Mouse (Mus musculus): ENCODE results near the gene Hspa12b. TPM values are rescaled to one million over a fixed set of nuclear protein-coding genes. Genes with fewer than 3 reads are reported as not detected.
A peak's percentile ranks its signal among the peaks of the same experiment; 100 is the strongest.

Gene Hspa12b
- polyA plus RNA-seq, 1 experiment from 2014 or later, result 17.2 TPM

DNA sequence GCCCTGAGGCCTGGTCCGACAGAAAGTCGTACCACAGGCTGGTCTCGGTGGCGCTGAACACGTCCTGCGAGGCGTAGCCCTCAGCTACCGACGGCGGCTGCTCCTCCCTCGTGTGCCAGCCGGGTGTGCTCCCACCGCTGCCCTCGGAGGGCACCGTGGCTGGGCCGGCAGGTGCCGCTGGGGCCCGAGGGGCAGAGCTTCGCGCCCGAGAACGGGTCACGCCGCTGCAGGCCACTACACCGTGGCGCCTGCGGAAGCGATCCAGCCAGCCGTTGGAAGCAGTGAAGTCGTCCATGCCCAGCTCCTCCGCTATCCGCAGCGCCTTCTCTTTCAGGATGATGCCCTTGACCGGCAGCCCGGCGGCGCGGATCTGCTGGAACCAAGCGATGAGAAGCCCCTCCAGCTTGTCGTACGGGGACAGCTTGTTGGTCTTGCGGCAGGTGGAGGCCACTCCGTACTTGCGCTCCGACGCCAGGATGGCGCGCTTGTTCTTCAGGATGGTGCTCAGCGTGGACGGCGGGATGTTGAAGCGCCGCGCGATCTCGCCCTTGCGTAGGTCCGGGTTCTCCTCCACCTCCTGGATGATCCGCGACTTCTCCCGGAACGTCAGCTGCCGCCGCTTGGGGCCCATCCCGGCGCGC is 52.3 kb downstream of the Hspa12b start:
- Histone ChIP-seq H3K27ac (ENCODE audit: low read length) (peak overlapping the region; percentile 91), H3K9me3 (ENCODE audit: control insufficient read depth, low read length) (no peaks in the 10 kb centered on the region), H3K27me3 (ENCODE audit: control insufficient read depth, insufficient read depth, low read depth, low read length) (no peaks in the 10 kb centered on the region), H3K36me3 (ENCODE audit: control insufficient read depth, insufficient read depth, low read length) (peaks cover 4% of the 10 kb centered on the region), H3K4me1 (replicated peaks; ENCODE audit: control insufficient read depth, insufficient read depth, low read length) (peaks cover 40% of the 10 kb centered on the region), H3K4me2 (ENCODE audit: low read depth, low read length) (peak overlapping the region; percentile 86), H3K9ac (ENCODE audit: low read length) (peak overlapping the region; percentile 94), H3K4me3 (ENCODE audit: low read length) (peak overlapping the region; percentile 90)
- under 1% methylated on average over 66 of the region's 67 CpGs for WGBS
- ATAC-seq (ENCODE audit: low read depth), result peak; percentile 58

DNA sequence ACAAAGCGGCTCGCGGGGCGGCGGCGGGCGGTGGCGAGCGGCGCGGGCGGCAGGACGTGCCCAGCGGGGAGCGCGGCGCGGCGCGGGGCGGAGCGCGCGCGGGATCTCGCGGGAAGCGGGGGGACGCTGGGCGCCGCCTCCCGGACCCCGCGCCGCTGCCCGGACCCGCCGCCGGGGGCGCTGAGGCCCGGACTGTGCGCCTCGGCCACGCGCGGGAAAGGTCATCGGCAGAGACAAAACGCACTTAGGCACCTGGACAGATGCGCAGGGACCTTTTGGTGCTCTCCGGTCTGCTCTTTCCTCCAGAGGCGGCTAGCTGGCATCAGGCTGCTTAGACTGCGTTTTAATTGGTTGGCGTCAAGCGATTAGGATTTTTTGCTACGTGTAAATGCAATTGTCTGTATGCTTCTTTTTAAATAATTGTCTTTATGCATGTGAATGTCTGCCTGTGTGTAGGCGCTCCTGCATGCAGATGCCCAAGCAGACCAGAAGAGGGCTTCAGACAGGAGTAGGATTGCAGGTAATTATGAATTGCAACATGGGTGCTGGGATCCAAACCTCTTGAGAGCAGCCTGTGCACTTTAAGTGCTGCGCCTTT is 53.0 kb downstream of the Hspa12b start, which contains the start of gene Cenpb:
Gene Cenpb, minus strand, starts transcription at position 78 of the 598 bp plus-strand sequence.
- ATAC-seq (ENCODE audit: low read depth), result peak; percentile 89
- Histone ChIP-seq H3K36me3 (ENCODE audit: control insufficient read depth, insufficient read depth, low read length) (peaks cover 4% of the 10 kb centered on the region), H3K27me3 (ENCODE audit: control insufficient read depth, insufficient read depth, low read depth, low read length) (no peaks in the 10 kb centered on the region; the same call in 1 of the 2 replicates), H3K4me2 (ENCODE audit: low read depth, low read length) (peak within 1 kb of the TSS; percentile 86), H3K4me3 (ENCODE audit: low read length) (peak within 1 kb of the TSS; percentile 90), H3K27ac (ENCODE audit: low read length) (peak within 1 kb of the TSS; percentile 91), H3K9me3 (ENCODE audit: control insufficient read depth, low read length) (no peaks in the 10 kb centered on the region), H3K4me1 (replicated peaks; ENCODE audit: control insufficient read depth, insufficient read depth, low read length) (peaks cover 34% of the 10 kb centered on the region), H3K9ac (ENCODE audit: low read length) (peak within 1 kb of the TSS; percentile 94)
- WGBS, result 2% methylated on average over 54 of the region's 57 CpGs

DNA sequence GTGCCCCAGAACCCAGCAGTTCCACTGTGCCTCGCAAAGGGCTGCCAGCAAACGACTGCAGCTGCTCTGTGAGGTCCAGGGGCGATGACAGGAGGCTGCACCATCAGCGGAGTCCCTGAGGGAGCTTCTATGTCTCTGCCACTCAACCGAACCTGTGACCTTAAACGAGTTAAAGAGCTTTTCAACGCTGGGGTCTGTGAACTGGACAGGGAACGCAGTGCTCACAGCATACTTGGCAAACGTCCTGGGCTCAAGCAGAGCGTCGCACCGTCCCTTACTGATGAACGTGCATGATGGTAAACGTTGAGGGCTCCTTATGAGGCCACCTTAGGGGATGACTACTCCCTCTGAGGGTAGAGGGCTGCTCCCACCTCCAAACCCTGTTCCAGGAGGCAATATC is 59.3 kb downstream of the Hspa12b start:
- peak overlapping the region; percentile 87 for H3K9ac ChIP-seq (ENCODE audit: low read length)
- ATAC-seq (ENCODE audit: low read depth), result no peak
- H3K4me3 ChIP-seq (ENCODE audit: low read length), result peak overlapping the region; percentile 78
- H3K4me2 ChIP-seq (ENCODE audit: low read depth, low read length), result peak overlapping the region; percentile 73
- H3K27ac ChIP-seq (ENCODE audit: low read length), result peak overlapping the region; percentile 45; the same call in 1 of the 2 replicates
- H3K36me3 ChIP-seq (ENCODE audit: control insufficient read depth, insufficient read depth, low read length), result peaks cover 1% of the 10 kb centered on the region; the same call in 1 of the 2 replicates
- WGBS, result 3% methylated on average over 14 of the region's 14 CpGs
- H3K27me3 ChIP-seq (ENCODE audit: control insufficient read depth, insufficient read depth, low read depth, low read length), result no peaks in the 10 kb centered on the region; the same call in 1 of the 2 replicates
- H3K9me3 ChIP-seq (ENCODE audit: control insufficient read depth, low read length), result no peaks in the 10 kb centered on the region
- peaks cover 24% of the 10 kb centered on the region for H3K4me1 ChIP-seq (replicated peaks; ENCODE audit: control insufficient read depth, insufficient read depth, low read length)

DNA sequence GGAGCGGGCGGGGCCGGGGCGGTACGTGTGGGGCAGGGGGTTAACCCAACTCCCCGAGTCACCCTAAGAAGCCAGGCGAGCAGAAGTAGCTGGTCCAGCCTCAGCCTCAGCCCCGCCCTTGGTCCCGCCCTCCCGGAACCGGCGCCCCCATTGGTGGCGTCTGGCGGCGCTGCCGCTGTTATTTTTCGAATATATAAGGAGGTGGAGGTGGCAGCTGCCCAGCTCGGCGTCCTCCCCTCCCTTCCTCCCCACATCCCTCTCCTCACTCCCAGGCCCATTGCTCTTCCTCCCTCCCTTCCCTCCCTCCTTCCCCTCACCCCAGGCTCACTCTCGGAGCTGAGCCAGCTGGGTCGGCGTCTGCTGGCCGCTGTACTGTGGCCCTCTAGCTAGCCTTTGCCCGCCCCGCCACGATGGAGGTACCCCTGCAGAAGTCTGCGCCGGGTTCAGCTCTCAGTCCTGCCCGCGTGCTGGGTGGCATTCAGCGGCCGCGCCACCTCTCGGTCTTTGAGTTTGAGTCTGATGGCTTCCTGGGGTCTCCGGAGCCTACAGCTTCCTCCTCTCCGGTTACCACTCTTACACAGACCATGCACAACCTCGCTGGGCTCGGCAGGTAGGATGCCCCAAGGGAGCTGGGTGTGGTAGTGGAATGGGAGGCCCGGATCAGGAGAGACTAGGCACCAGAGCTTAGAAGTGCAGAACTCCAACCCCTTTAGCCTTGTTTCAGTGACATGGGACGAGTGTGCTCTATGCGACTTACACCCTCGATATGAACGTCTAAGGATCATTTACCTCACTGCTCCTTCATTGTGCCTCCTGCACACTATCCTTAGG is 59.9 kb downstream of the Hspa12b start, which contains the start of the genes Cdc25b and Spef1:
Gene Cdc25b, plus strand, starts transcription at position 179 of the 831 bp plus-strand sequence.
Gene Spef1, minus strand, starts transcription at position 512 of the 831 bp plus-strand sequence.
- WGBS, result under 1% methylated on average over 42 of the region's 43 CpGs
- H3K4me1 ChIP-seq (replicated peaks; ENCODE audit: control insufficient read depth, insufficient read depth, low read length), result peaks cover 24% of the 10 kb centered on the region

DNA sequence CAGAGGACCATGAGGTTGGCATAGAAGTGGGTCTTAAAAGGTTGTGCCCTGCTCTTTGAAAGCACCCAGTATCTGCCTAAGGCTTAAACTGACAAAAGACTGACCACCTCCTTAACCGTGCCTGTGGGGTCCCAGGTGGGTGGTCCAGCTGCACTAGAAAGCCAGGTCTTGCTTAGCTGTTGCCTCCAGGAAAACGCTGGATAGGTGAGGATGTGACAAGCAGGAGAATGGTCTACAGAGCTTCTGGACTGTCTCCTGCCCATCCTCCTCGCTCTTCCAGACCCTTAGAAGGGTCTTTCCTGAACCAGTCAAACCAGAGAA is 60.5 kb downstream of the Hspa12b start:
- 26% methylated on average over 3 of the region's 3 CpGs for WGBS
- Histone ChIP-seq H3K27ac (ENCODE audit: low read length) (peak overlapping the region; percentile 77), H3K36me3 (ENCODE audit: control insufficient read depth, insufficient read depth, low read length) (peaks cover 9% of the 10 kb centered on the region), H3K4me3 (ENCODE audit: low read length) (peak overlapping the region; percentile 78), H3K4me1 (replicated peaks; ENCODE audit: control insufficient read depth, insufficient read depth, low read length) (peaks cover 24% of the 10 kb centered on the region), H3K4me2 (ENCODE audit: low read depth, low read length) (peak overlapping the region; percentile 73), H3K9me3 (ENCODE audit: control insufficient read depth, low read length) (no peaks in the 10 kb centered on the region), H3K9ac (ENCODE audit: low read length) (peak overlapping the region; percentile 87), H3K27me3 (ENCODE audit: control insufficient read depth, insufficient read depth, low read depth, low read length) (no peaks in the 10 kb centered on the region; the same call in 1 of the 2 replicates)
- ATAC-seq (ENCODE audit: low read depth), result no peak

More for the DNA sequence above, 59.9 kb downstream of the Hspa12b start, which contains the start of the genes Cdc25b and Spef1:
- Histone ChIP-seq H3K36me3 (ENCODE audit: control insufficient read depth, insufficient read depth, low read length) (peaks cover 7% of the 10 kb centered on the region), H3K9me3 (ENCODE audit: control insufficient read depth, low read length) (no peaks in the 10 kb centered on the region), H3K4me2 (ENCODE audit: low read depth, low read length) (peak within 1 kb of the TSS; percentile 73), H3K27ac (ENCODE audit: low read length) (peak within 1 kb of the TSS; percentile 77), H3K27me3 (ENCODE audit: control insufficient read depth, insufficient read depth, low read depth, low read length) (no peaks in the 10 kb centered on the region; the same call in 1 of the 2 replicates), H3K4me3 (ENCODE audit: low read length) (peak within 1 kb of the TSS; percentile 78), H3K9ac (ENCODE audit: low read length) (peak within 1 kb of the TSS; percentile 87)
- ATAC-seq (ENCODE audit: low read depth), result peak; percentile 94

DNA sequence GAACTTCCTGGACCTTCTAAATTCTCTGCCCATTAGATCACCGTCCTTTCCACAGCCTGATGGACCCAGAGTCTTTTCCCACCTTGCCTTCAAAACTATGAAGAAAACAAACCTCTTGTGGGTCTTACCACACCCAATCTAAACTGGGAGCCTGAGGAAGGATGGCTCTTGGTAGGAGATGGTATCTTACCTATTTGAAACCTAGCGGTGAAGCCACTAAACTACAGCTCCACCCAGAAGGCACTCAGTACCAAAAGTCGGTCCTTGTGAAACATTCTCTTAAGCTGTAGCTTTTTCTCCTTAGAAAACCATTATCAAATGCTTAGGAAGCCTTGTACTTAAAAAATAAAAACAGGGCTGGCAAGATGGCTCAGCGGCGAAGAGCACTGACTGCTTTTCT is 61.2 kb downstream of the Hspa12b start:
- Histone ChIP-seq H3K9me3 (ENCODE audit: control insufficient read depth, low read length) (no peaks in the 10 kb centered on the region), H3K4me1 (replicated peaks; ENCODE audit: control insufficient read depth, insufficient read depth, low read length) (peaks cover 24% of the 10 kb centered on the region), H3K9ac (ENCODE audit: low read length) (no peak overlapping the region), H3K27ac (ENCODE audit: low read length) (no peak overlapping the region), H3K4me3 (ENCODE audit: low read length) (no peak overlapping the region), H3K4me2 (ENCODE audit: low read depth, low read length) (no peak overlapping the region), H3K27me3 (ENCODE audit: control insufficient read depth, insufficient read depth, low read depth, low read length) (no peaks in the 10 kb centered on the region; the same call in 1 of the 2 replicates), H3K36me3 (ENCODE audit: control insufficient read depth, insufficient read depth, low read length) (peaks cover 16% of the 10 kb centered on the region)
- WGBS, result 91% methylated on average over 5 of the region's 5 CpGs
- ATAC-seq (ENCODE audit: low read depth), result no peak

DNA sequence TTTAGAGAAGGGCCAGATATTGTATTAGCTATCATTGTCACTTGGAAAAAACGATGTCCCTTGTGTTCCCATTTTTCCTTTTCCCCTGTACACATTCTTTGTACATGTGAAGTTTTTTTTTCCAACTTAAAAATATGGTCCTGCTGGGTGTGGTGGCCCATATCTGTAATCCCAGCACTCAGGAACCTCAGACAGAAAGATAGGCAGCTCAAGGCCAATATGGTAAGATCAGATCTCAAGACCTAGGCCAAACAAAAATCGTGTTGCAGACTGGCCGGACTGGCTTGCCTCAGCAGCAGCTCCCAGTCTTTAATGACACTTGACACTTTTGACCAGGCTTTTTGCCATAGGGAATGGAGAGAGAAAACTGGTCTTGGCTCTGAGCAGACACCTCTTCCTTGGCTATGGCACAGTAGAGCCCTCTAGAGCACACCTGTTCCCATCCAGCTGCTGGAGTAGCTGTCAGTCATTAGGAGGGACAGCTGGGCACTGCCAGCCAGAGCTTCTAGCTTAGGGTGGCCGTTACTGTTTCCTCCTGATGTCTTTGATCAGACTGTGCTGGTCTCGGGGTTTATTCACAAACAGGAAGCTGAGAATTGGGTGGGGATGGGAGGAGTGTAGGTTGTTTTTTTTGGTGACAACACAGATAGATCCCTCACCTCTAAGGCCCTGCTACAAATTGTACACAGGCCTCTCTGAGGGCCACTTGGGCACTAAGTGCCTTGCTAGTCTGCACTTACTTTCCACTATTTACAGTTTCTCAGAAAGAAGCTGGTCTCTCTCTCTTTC is 62.6 kb downstream of the Hspa12b start:
- Histone ChIP-seq H3K27me3 (ENCODE audit: control insufficient read depth, insufficient read depth, low read depth, low read length) (no peaks in the 10 kb centered on the region; the same call in 1 of the 2 replicates), H3K9ac (ENCODE audit: low read length) (no peak overlapping the region), H3K4me3 (ENCODE audit: low read length) (no peak overlapping the region), H3K9me3 (ENCODE audit: control insufficient read depth, low read length) (no peaks in the 10 kb centered on the region), H3K36me3 (ENCODE audit: control insufficient read depth, insufficient read depth, low read length) (peaks cover 24% of the 10 kb centered on the region), H3K27ac (ENCODE audit: low read length) (peak overlapping the region; percentile 51), H3K4me2 (ENCODE audit: low read depth, low read length) (no peak overlapping the region), H3K4me1 (replicated peaks; ENCODE audit: control insufficient read depth, insufficient read depth, low read length) (peaks cover 24% of the 10 kb centered on the region)
- ATAC-seq (ENCODE audit: low read depth), result no peak
- WGBS, result 44% methylated on average over 5 of the region's 5 CpGs

DNA sequence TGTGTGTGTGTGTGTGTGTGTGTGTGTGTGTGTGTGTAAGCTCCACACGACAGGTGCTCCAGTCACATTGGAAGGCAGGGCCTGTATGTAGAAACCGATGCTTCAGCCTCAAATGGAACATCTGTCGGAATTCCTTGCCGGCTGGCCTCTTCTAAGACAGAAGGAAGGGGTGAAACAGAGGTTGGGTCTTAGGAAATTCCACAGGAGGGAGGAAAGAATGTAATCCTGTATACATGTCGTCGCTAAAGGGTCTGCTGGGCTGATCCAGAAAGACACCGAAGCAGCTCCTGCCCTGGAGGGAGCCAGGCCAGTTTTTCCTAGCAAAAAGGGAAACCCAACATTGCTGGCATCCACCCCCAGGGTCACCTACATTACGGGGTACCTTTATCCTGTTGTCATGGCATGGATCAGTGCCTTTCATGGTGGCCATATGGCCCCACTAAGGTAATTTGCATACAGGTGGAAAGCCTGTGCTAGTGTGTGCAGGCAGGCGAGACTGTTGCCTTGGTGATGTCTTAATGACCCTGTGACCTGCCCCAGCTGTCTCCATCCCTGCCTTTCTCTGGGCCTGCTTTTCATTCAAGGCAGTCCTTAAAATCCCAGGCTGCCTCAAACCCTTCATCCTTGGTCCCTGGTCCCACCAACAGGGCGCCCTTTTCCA is 63.4 kb downstream of the Hspa12b start:
- Histone ChIP-seq H3K9me3 (ENCODE audit: control insufficient read depth, low read length) (no peaks in the 10 kb centered on the region), H3K36me3 (ENCODE audit: control insufficient read depth, insufficient read depth, low read length) (peaks cover 24% of the 10 kb centered on the region), H3K27me3 (ENCODE audit: control insufficient read depth, insufficient read depth, low read depth, low read length) (no peaks in the 10 kb centered on the region), H3K9ac (ENCODE audit: low read length) (peak overlapping the region; percentile 39; the same call in 1 of the 2 replicates), H3K27ac (ENCODE audit: low read length) (no peak overlapping the region; the same call in 1 of the 2 replicates), H3K4me2 (ENCODE audit: low read depth, low read length) (no peak overlapping the region), H3K4me3 (ENCODE audit: low read length) (no peak overlapping the region), H3K4me1 (replicated peaks; ENCODE audit: control insufficient read depth, insufficient read depth, low read length) (peaks cover 24% of the 10 kb centered on the region)
- 36% methylated on average over 10 of the region's 10 CpGs for WGBS
- ATAC-seq (ENCODE audit: low read depth), result no peak

Data from lung, embryonic 16.5 days (tissue).